Mouse (Mus musculus) CH12.LX (cell line): ENCODE data around the gene Arhgef40. TPM values are rescaled to one million over a fixed set of nuclear protein-coding genes. Genes with fewer than 3 reads are reported as not detected.

Experiments used
- DNase-seq: peaks from one replicate; pipeline ENCODE4 v3.0.0-alpha.2; 2013; ENCODE audit errors: extremely low read depth
- H3K27ac ChIP-seq: 2 replicates; pipeline ENCODE4 v1.5.1; 2012; ENCODE audit warnings: low read depth, mild to moderate bottlenecking, control low read depth, moderate library complexity; ENCODE audit not compliant: insufficient read depth
- H3K27me3 ChIP-seq: replicated peaks from 2 replicates; pipeline ENCODE3; 2012; ENCODE audit warnings: inconsistent platforms
- H3K36me3 ChIP-seq, 2 experiments: replicated peaks in 1 of 2; 2 replicates each; pipeline versions ENCODE3 to v1.6.1; 2012; ENCODE audit warnings: inconsistent platforms in 1 of 2, low read length in 1 of 2, mild to moderate bottlenecking in 1 of 2, mixed read lengths in 1 of 2, moderate library complexity in 1 of 2; ENCODE audit not compliant: control insufficient read depth in 1 of 2, insufficient read depth in 1 of 2
- H3K4me1 ChIP-seq, 2 experiments: 2 replicates each; pipeline ENCODE4 v1.6.1; 2012; ENCODE audit warnings: inconsistent platforms in 1 of 2, moderate library complexity in 1 of 2; ENCODE audit not compliant: insufficient read depth in 2 of 2, control insufficient read depth in 1 of 2
- H3K4me2 ChIP-seq: 2 replicates; pipeline ENCODE4 v1.6.1; 2012; ENCODE audit warnings: low read depth, mild to moderate bottlenecking, control low read depth; ENCODE audit not compliant: poor library complexity, insufficient read depth, severe bottlenecking
- H3K4me3 ChIP-seq, 3 experiments: fragments of 150-350 bp in 1 of 3; sonication (generic) in 1 of 3; replicated peaks in 1 of 3; 2 replicates each; pipeline versions ENCODE3 to v1.5.1; 2011 to 2012; ENCODE audit warnings: low read depth in 2 of 3, low read length in 2 of 3, mild to moderate bottlenecking in 2 of 3, moderate library complexity in 2 of 3, control low read depth in 1 of 3, improper control_type of control experiment in 1 of 3, inconsistent platforms in 1 of 3, mixed read lengths in 1 of 3; ENCODE audit not compliant: poor library complexity in 1 of 3
- H3K79me2 ChIP-seq: replicated peaks from 2 replicates; pipeline ENCODE4 v1.6.1; 2012; ENCODE audit warnings: mild to moderate bottlenecking, moderate library complexity; ENCODE audit not compliant: control insufficient read depth, poor library complexity, insufficient read depth, severe bottlenecking; ENCODE audit errors: extremely low read depth
- H3K9ac ChIP-seq: 2 replicates; pipeline ENCODE4 v1.6.1; 2012; ENCODE audit warnings: low read depth, mild to moderate bottlenecking, control low read depth, moderate library complexity; ENCODE audit not compliant: insufficient read depth
- H3K9me3 ChIP-seq: replicated peaks from 2 replicates; pipeline ENCODE3; 2012; ENCODE audit warnings: low read length, inconsistent platforms, mixed read lengths
- CHD1 ChIP-seq: IDR thresholded peaks from 2 replicates; pipeline ENCODE4 v1.6.1; 2012; ENCODE audit warnings: low read depth, low read length, improper control_type of control experiment, inconsistent platforms
- CTCF ChIP-seq, 2 experiments: IDR thresholded peaks in 1 of 2; conservative IDR thresholded peaks in 1 of 2; 2 replicates each; pipeline ENCODE4 v1.5.1; 2011 to 2012; ENCODE audit warnings: low read depth in 2 of 2, low read length in 2 of 2, improper control_type of control experiment in 1 of 2, inconsistent platforms in 1 of 2, mild to moderate bottlenecking in 1 of 2, moderate library complexity in 1 of 2
- ELF1 ChIP-seq: IDR thresholded peaks from 2 replicates; pipeline ENCODE4 v1.6.1; 2014; ENCODE audit warnings: low read depth, mild to moderate bottlenecking, inconsistent platforms, low read length, improper control_type of control experiment
- EP300 ChIP-seq: IDR thresholded peaks from 2 replicates; pipeline ENCODE4 v1.6.1; 2011; ENCODE audit warnings: low read length, improper control_type of control experiment
- ETS1 ChIP-seq: conservative IDR thresholded peaks from 2 replicates; pipeline ENCODE4 v1.6.1; 2012; ENCODE audit warnings: low read depth, mild to moderate bottlenecking, inconsistent platforms, low read length, improper control_type of control experiment, moderate library complexity
- MXI1 ChIP-seq: IDR thresholded peaks from 2 replicates; pipeline ENCODE4 v1.6.1; 2011; ENCODE audit warnings: mild to moderate bottlenecking, low read depth, low read length, improper control_type of control experiment
- PAX5 ChIP-seq: IDR thresholded peaks from 2 replicates; pipeline ENCODE4 v1.6.1; 2012; ENCODE audit warnings: low read length, inconsistent platforms, mixed read lengths
- POLR2A ChIP-seq: IDR thresholded peaks from 2 replicates; pipeline ENCODE4 v1.6.1; 2011; ENCODE audit warnings: low read depth, mild to moderate bottlenecking, improper control_type of control experiment, low read length
- SIN3A ChIP-seq: IDR thresholded peaks from 2 replicates; pipeline ENCODE4 v1.6.1; 2012; ENCODE audit warnings: low read length, improper control_type of control experiment, inconsistent platforms
- SMC3 ChIP-seq: IDR thresholded peaks from 2 replicates; pipeline ENCODE4 v1.6.1; 2011; ENCODE audit warnings: low read depth, low read length, improper control_type of control experiment
- TBP ChIP-seq: conservative IDR thresholded peaks from 2 replicates; pipeline ENCODE4 v1.6.1; 2011; ENCODE audit warnings: low read depth, low read length, improper control_type of control experiment
- TCF12 ChIP-seq: IDR thresholded peaks from 2 replicates; pipeline ENCODE4 v1.6.1; 2014; ENCODE audit warnings: low read depth, mild to moderate bottlenecking, inconsistent platforms, low read length, improper control_type of control experiment
- UBTF ChIP-seq: IDR thresholded peaks from 2 replicates; pipeline ENCODE4 v1.6.1; 2012; ENCODE audit warnings: low read depth, mild to moderate bottlenecking, inconsistent platforms, low read length, improper control_type of control experiment, moderate library complexity
- USF1 ChIP-seq: IDR thresholded peaks from 2 replicates; pipeline ENCODE4 v1.6.1; 2014; ENCODE audit warnings: low read depth, mild to moderate bottlenecking, inconsistent platforms, low read length, improper control_type of control experiment
- USF2 ChIP-seq: conservative IDR thresholded peaks from 2 replicates; pipeline ENCODE4 v1.6.1; 2011; ENCODE audit warnings: low read depth, low read length, improper control_type of control experiment
- ZC3H11A ChIP-seq: IDR thresholded peaks from 2 replicates; pipeline ENCODE4 v1.6.1; 2012; ENCODE audit warnings: low read depth, mild to moderate bottlenecking, inconsistent platforms, low read length, improper control_type of control experiment
- ZKSCAN1 ChIP-seq: IDR thresholded peaks from 2 replicates; pipeline ENCODE4 v1.6.1; 2012; ENCODE audit warnings: low read depth, inconsistent platforms, low read length, improper control_type of control experiment, borderline replicate concordance
- ZMIZ1 ChIP-seq: IDR thresholded peaks from 2 replicates; pipeline ENCODE4 v1.6.1; 2012; ENCODE audit warnings: low read depth, mild to moderate bottlenecking, inconsistent platforms, low read length, improper control_type of control experiment
- dilution Hi-C: fragments of 300-500 bp; cut with MboI; formaldehyde crosslinking; loops from 2 replicates; pipeline ENCODE4 v1.14.3; 2020; ENCODE audit warnings: low sequenced_read_pairs; ENCODE audit not compliant: extremely low pct_unique_long_range_greater_than_20kb, extremely low pct_ligation_motif_present
- in situ Hi-C: fragments of 300-500 bp; cut with MboI; formaldehyde crosslinking; loops from 3 replicates; pipeline ENCODE4 v1.14.3; 2019; ENCODE audit warnings: low sequenced_read_pairs, low pct_ligation_motif_present, low pct_unique_long_range_greater_than_20kb, mixed read lengths
- polyA plus RNA-seq: library from polyadenylated mRNA; unstranded; fragments of >175 nt; gene quantifications from 2 replicates; pipeline ENCODE4 v1.2.1, GENCODE M21; 2012; ENCODE audit warnings: low read depth; ENCODE audit not compliant: insufficient read length
- total RNA-seq, 2 experiments: library from RNA; depleted of rRNA; stranded (reverse); fragments of 300-350 nt in 1 of 2; fragments of >200 nt in 1 of 2; gene quantifications; 2 replicates each; pipeline ENCODE4 v1.2.3; 2012 to 2014

The Arhgef40 gene
- total and polyA plus RNA-seq, 3 experiments: 0.62 to 3.8 (median 1.1) TPM

GRCm38 (mm10) chr14:52011683-52012082 lies 27.2 kb downstream of the Arhgef40 start:
- Histone ChIP-seq H3K4me2 (no peak overlapping the region), H3K4me1 (peaks cover 11 to 48% of the 10 kb centered on the region in 2 experiments), H3K79me2 (no peaks in the 10 kb centered on the region), H3K27ac (no peak overlapping the region), H3K9me3 (no peaks in the 10 kb centered on the region), H3K27me3 (no peaks in the 10 kb centered on the region), H3K9ac (no peak overlapping the region), H3K4me3 (no peak overlapping the region), H3K36me3 (peaks cover 19 to 28% of the 10 kb centered on the region in 2 experiments)
- TF ChIP-seq SIN3A (0 out of 2 replicates have a peak, but pooled peaks have one; percentile 35), ZKSCAN1 (no peak), ZC3H11A (no peak), ETS1 (no peak)
- DNase-seq: no peak
- in situ Hi-C loops: no loop called here
- dilution Hi-C loops: no loop called here

- dilution Hi-C loops: no loop called here
- Histone ChIP-seq H3K4me3 (no peak overlapping the region), H3K9ac (no peak overlapping the region), H3K36me3 (peaks cover 15 to 27% of the 10 kb centered on the region in 2 experiments), H3K27ac (no peak overlapping the region), H3K27me3 (no peaks in the 10 kb centered on the region), H3K4me1 (peaks cover 12 to 52% of the 10 kb centered on the region in 2 experiments), H3K4me2 (no peak overlapping the region), H3K79me2 (no peaks in the 10 kb centered on the region), H3K9me3 (no peaks in the 10 kb centered on the region)
- in situ Hi-C loops: no loop called here
- TF ChIP-seq TCF12: no peak
- TF ChIP-seq USF1: no peak
- TF ChIP-seq CTCF (conservative IDR thresholded peaks at IDR 0.05 in 1 of 2, IDR thresholded peaks at IDR 0.05 in 1 of 2; ENCODE audit: low read depth in 2 of 2, low read length in 2 of 2): no peak
- TF ChIP-seq CHD1: no peak
- TF ChIP-seq UBTF: no peak
- TF ChIP-seq POLR2A: no peak
- TF ChIP-seq TBP: no peak
- TF ChIP-seq ZMIZ1: no peak
- TF ChIP-seq USF2: no peak
- no peak for TF ChIP-seq SMC3
- no peak for TF ChIP-seq MXI1
- no peak for TF ChIP-seq EP300
- no peak for TF ChIP-seq ELF1
- TF ChIP-seq PAX5: no peak
- no peak for DNase-seq
These were observed 27.6 kb downstream of the Arhgef40 start for GRCm38 (mm10) chr14:52012085-52012484.
